Mouse (Mus musculus) liver, embryonic 11.5 days (tissue): ENCODE data around the gene Popdc3. TPM values are rescaled to one million over a fixed set of nuclear protein-coding genes. Genes with fewer than 3 reads are reported as not detected.

Source experiments
- ATAC-seq: fragments of 200-750 bp; cut with Nextera tagmentation; replicated peaks from 2 replicates; pipeline ENCODE4 v1.8.0; 2017; ENCODE audit warnings: moderate number of reproducible peaks, mild to moderate bottlenecking, moderate TSS enrichment, moderate library complexity; ENCODE audit not compliant: low FRiP score
- DNase-seq: peaks from one replicate; pipeline ENCODE4 v3.0.0-alpha.2; 2017; ENCODE audit warnings: low spot score
- H3K27ac ChIP-seq: fragments of 300-500 bp; sonication (generic); 2 replicates; pipeline ENCODE4 v1.5.1; 2014; ENCODE audit warnings: mild to moderate bottlenecking, low read depth, low read length, control low read depth
- H3K27me3 ChIP-seq: fragments of 300-500 bp; sonication (generic); replicated peaks from 2 replicates; pipeline ENCODE4 v1.6.1; 2014; ENCODE audit warnings: low read length, mixed read lengths; ENCODE audit not compliant: control insufficient read depth, insufficient read depth
- H3K36me3 ChIP-seq: fragments of 300-500 bp; sonication (generic); 2 replicates; pipeline ENCODE4 v1.6.1; 2014; ENCODE audit warnings: mild to moderate bottlenecking, low read length, moderate library complexity, mixed read lengths; ENCODE audit not compliant: control insufficient read depth, insufficient read depth
- H3K4me1 ChIP-seq: fragments of 300-500 bp; sonication (generic); replicated peaks from 2 replicates; pipeline ENCODE4 v1.6.1; 2014; ENCODE audit warnings: low read length, mixed read lengths; ENCODE audit not compliant: control insufficient read depth, insufficient read depth
- H3K4me2 ChIP-seq: fragments of 300-500 bp; sonication (generic); 2 replicates; pipeline ENCODE4 v1.6.1; 2014; ENCODE audit warnings: mild to moderate bottlenecking, control low read depth, moderate library complexity
- H3K4me3 ChIP-seq: fragments of 300-500 bp; sonication (generic); 2 replicates; pipeline ENCODE4 v1.5.1; 2014; ENCODE audit warnings: low read depth, low read length, control low read depth
- H3K9ac ChIP-seq: fragments of 300-500 bp; sonication (generic); 2 replicates; pipeline ENCODE4 v1.6.1; 2014; ENCODE audit warnings: low read depth, low read length, control low read depth
- H3K9me3 ChIP-seq: fragments of 300-500 bp; sonication (generic); 2 replicates; pipeline ENCODE4 v1.6.1; 2016; ENCODE audit warnings: low read length, inconsistent platforms, mixed read lengths; ENCODE audit not compliant: control insufficient read depth
- WGBS: fragments of 180-500 bp; shearing (Covaris S2); extraction: QIAGEN DNeasy Blood & Tissue Kit; methylation state at CpG from one replicate; pipeline ENCODE4 v1.1.7; 2014; 5-methylcytosine and 5-hydroxymethylcytosine counted together
- polyA plus RNA-seq: library from polyadenylated mRNA; unstranded; fragments of >200 nt; fragmentation: Nextera tagmentation; extraction: Ambion mirVana; gene quantifications from 2 replicates; pipeline ENCODE4 v1.2.1, GENCODE M21; 2014

Popdc3 gene
- polyA plus RNA-seq, 1 experiment from 2014 or later, result 0.34 TPM

DNA sequence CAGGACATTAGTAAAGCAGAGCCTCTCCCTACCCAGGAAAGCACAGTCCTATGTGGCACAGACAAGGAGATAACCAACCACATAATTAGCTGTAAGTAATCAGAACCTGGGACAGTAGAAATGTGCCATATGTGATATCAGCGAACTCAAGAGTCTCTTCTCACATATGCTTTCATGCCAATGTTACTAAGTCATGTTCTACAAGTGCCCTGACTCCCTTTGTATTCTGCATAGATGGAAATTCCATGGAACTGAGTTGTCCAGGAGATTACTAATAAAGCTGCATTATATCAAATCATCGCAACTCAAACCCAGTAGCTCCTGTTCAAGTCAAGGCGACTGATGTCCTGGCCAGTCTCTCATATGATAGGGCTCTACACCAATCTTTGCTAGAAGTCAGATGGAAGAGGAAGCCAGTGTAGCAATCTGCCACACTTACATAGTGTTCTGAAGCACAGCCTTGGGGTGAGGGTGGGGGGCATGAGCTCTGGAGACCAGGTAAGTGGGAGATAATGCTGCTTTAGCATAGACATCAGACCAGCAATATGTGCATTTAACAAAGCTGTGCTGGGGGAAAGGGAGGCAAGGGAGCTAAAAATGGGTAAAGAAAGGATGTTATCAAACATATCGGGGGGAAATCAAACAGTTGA lies 2.9 kb downstream of the Popdc3 start:
- Histone ChIP-seq H3K4me3 (no peak overlapping the region), H3K36me3 (no peaks in the 10 kb centered on the region), H3K27ac (no peak overlapping the region), H3K27me3 (no peaks in the 10 kb centered on the region), H3K9me3 (no peaks in the 10 kb centered on the region), H3K9ac (no peak overlapping the region), H3K4me2 (no peak overlapping the region), H3K4me1 (no peaks in the 10 kb centered on the region)
- no peak for DNase-seq
- no peak for ATAC-seq
- WGBS, result 87% methylated on average over 4 of the region's 4 CpGs

DNA sequence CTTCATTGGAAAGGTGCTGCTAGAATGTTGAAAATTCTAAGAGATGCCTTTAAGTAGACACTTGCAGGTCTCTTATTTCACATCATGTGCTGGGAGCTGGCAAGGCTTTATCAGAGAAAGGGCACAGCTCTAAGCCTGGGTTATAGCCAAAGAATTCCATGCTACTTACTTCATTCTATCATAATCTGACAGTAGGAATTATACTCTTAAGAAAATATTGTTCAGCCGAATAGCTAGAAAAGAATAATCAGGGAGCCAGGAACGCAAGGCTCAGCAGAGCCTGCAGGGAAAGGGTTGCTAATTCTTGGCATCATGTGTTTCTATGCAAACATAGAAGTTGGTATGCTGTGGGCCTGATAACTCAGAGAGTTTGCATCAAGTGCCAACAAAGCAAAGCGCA lies 3.4 kb downstream of the Popdc3 start:
- no peak overlapping the region for H3K4me2 ChIP-seq
- H3K4me1 ChIP-seq, result no peaks in the 10 kb centered on the region
- H3K9ac ChIP-seq, result no peak overlapping the region
- no peaks in the 10 kb centered on the region for H3K9me3 ChIP-seq
- H3K27me3 ChIP-seq, result no peaks in the 10 kb centered on the region
- DNase-seq, result no peak
- H3K36me3 ChIP-seq, result no peaks in the 10 kb centered on the region
- ATAC-seq, result no peak
- 83% methylated on average over 3 of the region's 3 CpGs for WGBS
- no peak overlapping the region for H3K27ac ChIP-seq
- H3K4me3 ChIP-seq, result no peak overlapping the region

DNA sequence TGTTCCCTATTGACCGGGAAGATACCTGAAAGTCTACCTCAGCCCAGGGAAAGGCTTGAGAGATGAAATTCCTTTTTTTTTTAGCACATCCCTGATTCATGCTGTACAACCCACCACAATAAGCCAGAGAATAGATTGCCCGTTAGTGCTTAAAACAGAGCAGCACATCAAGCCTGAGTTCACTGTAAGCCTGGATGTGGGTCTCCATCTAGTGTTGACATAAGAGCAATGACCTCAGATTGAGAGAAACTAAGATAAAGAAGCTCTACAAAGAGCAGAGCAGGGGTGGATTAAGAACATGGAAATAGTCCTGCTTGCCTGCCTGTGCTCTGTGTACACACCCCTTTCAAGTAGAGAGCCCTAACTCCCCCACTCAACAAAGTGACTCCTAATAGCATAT lies 7.6 kb downstream of the Popdc3 start:
- H3K4me3 ChIP-seq, result no peak overlapping the region
- 82% methylated on average over 2 of the region's 2 CpGs for WGBS
- no peak for DNase-seq
- no peaks in the 10 kb centered on the region for H3K9me3 ChIP-seq
- no peaks in the 10 kb centered on the region for H3K27me3 ChIP-seq
- no peak overlapping the region for H3K27ac ChIP-seq
- H3K36me3 ChIP-seq, result no peaks in the 10 kb centered on the region
- H3K4me2 ChIP-seq, result no peak overlapping the region
- no peaks in the 10 kb centered on the region for H3K4me1 ChIP-seq
- no peak for ATAC-seq
- no peak overlapping the region for H3K9ac ChIP-seq

- no peaks in the 10 kb centered on the region for H3K9me3 ChIP-seq
Measured at GRCm38 (mm10) chr10:45193330-45194310, 15.7 kb downstream of the Popdc3 start.

DNA sequence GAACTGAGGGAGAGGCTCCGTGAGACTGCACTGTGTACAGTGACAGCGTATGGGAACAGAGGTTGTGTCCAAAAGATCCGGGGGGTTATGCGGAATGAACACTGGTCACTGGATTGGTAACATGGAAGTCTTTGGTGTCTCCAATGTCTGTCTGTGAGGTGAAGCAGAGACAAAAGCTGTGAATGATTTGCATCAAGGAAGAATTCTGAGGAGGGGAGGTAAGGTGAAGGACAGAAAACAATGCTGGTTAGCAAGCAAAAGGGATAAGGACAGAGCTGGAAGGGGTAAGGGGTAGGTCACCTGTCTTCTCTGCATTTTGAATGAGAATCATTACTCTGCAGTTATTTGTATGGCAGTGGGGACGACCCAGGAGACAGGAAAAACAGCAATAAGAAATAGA lies 16.6 kb downstream of the Popdc3 start:
- H3K27me3 ChIP-seq, result no peaks in the 10 kb centered on the region
- no peaks in the 10 kb centered on the region for H3K36me3 ChIP-seq
- 80% methylated on average over 5 of the region's 5 CpGs for WGBS

More at GRCm38 (mm10) chr10:45193330-45194310, 15.7 kb downstream of the Popdc3 start:
- no peak overlapping the region for H3K27ac ChIP-seq
- no peaks in the 10 kb centered on the region for H3K27me3 ChIP-seq
- WGBS, result 71% methylated on average over 14 of the region's 14 CpGs
- DNase-seq (no peak), ATAC-seq (no peak)
- no peak overlapping the region for H3K4me2 ChIP-seq
- H3K36me3 ChIP-seq, result no peaks in the 10 kb centered on the region
- H3K4me1 ChIP-seq, result no peaks in the 10 kb centered on the region
- H3K4me3 ChIP-seq, result no peak overlapping the region
- H3K9ac ChIP-seq, result no peak overlapping the region

DNA sequence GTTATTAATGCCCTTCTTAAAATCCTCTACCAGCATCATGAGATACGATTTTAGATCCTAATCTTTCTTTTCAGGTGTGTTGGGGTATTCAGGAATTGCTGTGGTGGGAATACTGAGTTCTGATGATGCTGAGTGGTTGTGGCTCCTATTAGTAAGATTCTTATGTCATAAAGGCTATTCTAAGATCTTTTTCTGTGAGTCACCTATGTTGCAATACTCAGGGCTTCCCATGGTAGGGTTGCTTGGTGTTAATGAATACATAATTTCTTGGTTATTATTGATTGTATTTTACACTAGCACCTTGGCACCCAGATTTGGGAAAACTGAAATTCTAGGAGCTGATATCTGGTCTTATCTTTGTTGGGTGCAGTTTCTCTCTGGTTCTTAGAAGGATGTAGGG lies 26.7 kb downstream of the Popdc3 start:
- ATAC-seq (no peak), DNase-seq (no peak)
- Histone ChIP-seq H3K4me1 (no peaks in the 10 kb centered on the region), H3K4me2 (no peak overlapping the region), H3K27ac (no peak overlapping the region), H3K9ac (no peak overlapping the region), H3K9me3 (no peaks in the 10 kb centered on the region), H3K4me3 (no peak overlapping the region), H3K27me3 (no peaks in the 10 kb centered on the region), H3K36me3 (no peaks in the 10 kb centered on the region)
- 56% methylated on average over 1 of the region's 1 CpGs for WGBS

More for the DNA sequence above, 16.6 kb downstream of the Popdc3 start:
- H3K9me3 ChIP-seq, result no peaks in the 10 kb centered on the region
- H3K27ac ChIP-seq, result no peak overlapping the region
- no peak overlapping the region for H3K4me2 ChIP-seq
- H3K4me3 ChIP-seq, result no peak overlapping the region
- no peaks in the 10 kb centered on the region for H3K4me1 ChIP-seq
- ATAC-seq (no peak), DNase-seq (no peak)
- no peak overlapping the region for H3K9ac ChIP-seq

- DNase-seq (no peak), ATAC-seq (no peak)
- Histone ChIP-seq H3K27ac (no peak overlapping the region), H3K36me3 (no peaks in the 10 kb centered on the region), H3K4me1 (no peaks in the 10 kb centered on the region), H3K4me3 (no peak overlapping the region), H3K9ac (no peak overlapping the region), H3K9me3 (no peaks in the 10 kb centered on the region), H3K4me2 (no peak overlapping the region), H3K27me3 (no peaks in the 10 kb centered on the region)
Measured at GRCm38 (mm10) chr10:45210201-45210600, 32.3 kb downstream of the Popdc3 start.

- no peaks in the 10 kb centered on the region for H3K36me3 ChIP-seq
- H3K4me3 ChIP-seq, result no peak overlapping the region
- no peaks in the 10 kb centered on the region for H3K27me3 ChIP-seq
- H3K4me2 ChIP-seq, result no peak overlapping the region
- ATAC-seq (no peak), DNase-seq (no peak)
- H3K9me3 ChIP-seq, result no peaks in the 10 kb centered on the region
- H3K27ac ChIP-seq, result no peak overlapping the region
- WGBS, result 59% methylated on average over 7 of the region's 7 CpGs
- H3K4me1 ChIP-seq, result no peaks in the 10 kb centered on the region
- no peak overlapping the region for H3K9ac ChIP-seq
Measured at GRCm38 (mm10) chr10:45216676-45217075, 38.8 kb downstream of the Popdc3 start.
